Mouse (Mus musculus): Measurements from ENCODE around the gene Psmc3.
A peak's percentile ranks its signal among the peaks of the same experiment; 100 is the strongest.

Gene Psmc3

DNA sequence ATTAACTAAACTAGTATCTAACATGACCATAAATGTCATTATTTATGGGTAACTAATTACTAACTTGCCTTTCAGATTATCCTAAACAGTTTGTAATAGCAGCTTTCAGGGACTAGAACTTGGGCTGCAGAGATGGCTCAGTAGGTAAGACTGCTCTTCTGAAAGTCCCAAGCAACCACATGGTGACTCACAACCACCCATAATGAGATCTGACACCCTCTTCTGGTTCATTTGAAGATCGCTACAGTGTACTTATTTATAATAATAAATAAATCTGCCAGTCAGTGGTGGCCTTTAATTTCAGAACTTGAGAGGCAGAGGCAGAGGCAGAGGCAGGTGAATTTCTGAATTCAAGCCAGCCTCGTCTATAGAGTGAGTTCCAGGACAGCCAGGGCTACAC, 1.1 kb upstream of the Psmc3 start:
- DNase-seq (ENCODE audit: low read depth in 1 of 2, low spot score in 2 of 2), result no peak

DNA sequence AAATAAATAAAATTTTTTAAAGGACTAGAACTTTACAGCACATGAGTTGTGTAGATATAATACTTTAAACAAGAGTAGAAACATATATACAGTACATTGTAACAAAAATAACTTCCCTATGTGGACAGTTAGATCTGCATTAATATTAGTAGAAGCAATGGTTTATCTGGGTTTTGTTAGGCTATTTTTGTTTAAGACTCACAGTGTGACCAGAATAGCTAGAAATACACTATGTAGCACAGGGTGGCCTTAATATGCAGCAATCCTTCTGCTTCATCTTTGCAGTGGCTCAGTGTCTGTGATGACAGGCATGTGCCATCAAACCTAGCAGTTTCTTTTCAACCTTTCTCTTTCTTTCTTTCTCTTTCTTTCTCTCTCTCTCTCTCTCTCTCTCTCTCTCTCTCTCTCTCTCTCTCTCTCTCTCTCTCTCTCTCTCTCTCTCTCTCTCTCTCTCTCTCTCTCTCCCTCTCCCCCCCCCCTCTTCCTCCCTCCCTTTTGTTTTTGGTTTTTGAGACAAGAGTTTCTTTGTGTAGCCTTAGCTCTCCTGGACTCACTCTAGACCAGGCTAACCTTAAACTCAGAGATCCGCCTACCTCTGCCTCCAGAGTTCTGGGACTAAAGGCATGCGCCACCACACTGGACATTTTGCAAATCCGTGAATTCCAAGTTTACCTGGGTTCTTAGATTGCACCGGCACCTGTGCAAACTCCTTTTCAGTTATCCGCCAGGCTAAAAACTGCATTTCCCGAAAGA, 452 bp upstream of the Psmc3 start:
- DNase-seq (ENCODE audit: low read depth in 1 of 2, low spot score in 2 of 2), result no peak

DNA sequence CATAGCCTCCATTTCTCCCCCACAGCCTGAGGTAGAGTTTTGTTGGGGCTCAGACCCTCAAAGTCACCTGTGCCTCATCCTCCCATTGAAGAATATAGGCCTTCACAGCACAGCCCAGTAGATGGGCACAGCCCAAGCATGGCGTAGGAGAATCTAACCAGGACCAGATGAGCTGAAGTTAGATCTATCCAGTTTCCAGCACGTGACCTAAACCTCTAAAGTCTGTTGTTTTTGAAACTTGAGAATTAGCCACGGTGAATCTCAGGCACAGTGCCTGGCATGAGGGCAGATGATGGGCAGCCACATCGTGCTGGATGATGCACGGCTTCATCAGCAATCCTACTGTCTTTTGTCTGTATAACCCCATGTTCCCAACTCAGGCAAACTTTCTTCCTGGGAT, 4.6 kb downstream of the Psmc3 start:
- DNase-seq (ENCODE audit: low read depth in 1 of 2, low spot score in 2 of 2), result no peak

DNA sequence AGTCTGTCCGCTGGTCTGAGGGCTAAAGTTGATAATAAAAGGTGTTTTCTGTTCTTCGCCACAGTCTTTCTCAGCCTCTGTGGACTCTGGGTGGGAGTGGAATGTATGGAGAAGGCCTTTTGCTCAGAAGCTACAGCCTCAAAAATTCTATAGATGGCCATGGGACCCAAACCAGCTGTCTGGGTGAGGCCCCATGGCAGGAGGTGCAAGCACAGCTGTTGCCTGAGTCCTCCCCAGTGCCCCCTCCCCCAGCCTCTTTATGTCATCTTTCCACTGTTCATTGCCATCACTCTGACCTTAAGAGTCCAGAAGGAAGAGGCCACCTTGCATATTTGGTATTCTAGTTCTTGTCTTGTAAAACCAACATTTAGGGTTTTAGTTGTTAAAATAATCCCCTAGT, 5.6 kb downstream of the Psmc3 start:
- no peak for DNase-seq (ENCODE audit: low read depth in 1 of 2, low spot score in 2 of 2)

- no peak for DNase-seq (ENCODE audit: low read depth in 1 of 2, low spot score in 2 of 2)
Observed at GRCm38 (mm10) chr2:91060544-91061355, 6.9 kb downstream of the Psmc3 start.

GRCm38 (mm10) chr2:91061849-91062481, 8.2 kb downstream of the Psmc3 start:
- DNase-seq (ENCODE audit: low read depth in 1 of 2, low spot score in 2 of 2), result no peak

- no peak for DNase-seq (ENCODE audit: low read depth in 1 of 2, low spot score in 2 of 2)
Observed at GRCm38 (mm10) chr2:91062779-91063606, 9.2 kb downstream of the Psmc3 start.

GRCm38 (mm10) chr2:91064211-91064610, 10.4 kb downstream of the Psmc3 start:
- DNase-seq (ENCODE audit: low read depth in 1 of 2, low spot score in 2 of 2), result no peak

DNA sequence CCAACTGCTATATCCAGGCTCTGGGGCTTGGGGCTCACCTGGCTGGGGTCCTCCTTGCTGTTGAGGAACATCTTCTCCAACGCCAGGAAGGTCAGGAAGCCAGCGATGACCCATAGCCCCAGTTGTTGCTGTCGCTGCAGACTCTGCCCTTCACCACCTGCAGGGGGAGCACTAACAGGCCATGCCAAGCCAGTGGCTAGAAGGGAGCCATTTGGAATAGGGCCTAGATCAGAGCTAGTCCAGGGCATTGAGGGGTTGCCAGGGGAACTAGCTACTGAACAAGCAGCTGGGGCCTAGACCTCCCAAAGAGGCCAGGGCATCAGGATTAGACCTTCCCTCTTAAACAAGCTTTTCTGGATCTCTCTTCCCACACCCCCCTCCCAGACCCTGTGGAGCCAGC, 11.7 kb downstream of the Psmc3 start:
- DNase-seq (ENCODE audit: low read depth in 1 of 2, low spot score in 2 of 2), result peak in 1 of 2 experiments; percentile 50

- DNase-seq (ENCODE audit: low read depth in 1 of 2, low spot score in 2 of 2), result no peak
Observed at GRCm38 (mm10) chr2:91066455-91066854, 12.6 kb downstream of the Psmc3 start.

- DNase-seq (ENCODE audit: low read depth in 1 of 2, low spot score in 2 of 2), result no peak
Observed at GRCm38 (mm10) chr2:91068162-91068871, 14.5 kb downstream of the Psmc3 start.

DNA sequence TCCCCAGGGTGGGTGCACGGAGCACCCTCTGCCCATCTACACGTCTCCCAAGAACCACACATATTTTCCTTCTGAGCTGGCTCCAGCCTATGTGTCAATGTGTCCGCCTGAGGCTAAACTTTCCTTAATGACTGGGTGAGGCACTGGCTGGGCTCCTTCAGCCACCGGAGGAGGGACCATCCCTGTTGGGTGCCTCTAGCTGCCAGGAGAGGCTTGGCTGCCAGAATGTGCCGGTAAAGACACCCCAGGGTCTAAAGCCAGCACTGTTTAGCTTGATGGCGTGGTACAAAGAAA, 15.0 kb downstream of the Psmc3 start:
- DNase-seq (ENCODE audit: low read depth in 1 of 2, low spot score in 2 of 2), result no peak

GRCm38 (mm10) chr2:91069306-91070000, 15.6 kb downstream of the Psmc3 start:
- no peak for DNase-seq (ENCODE audit: low read depth in 1 of 2, low spot score in 2 of 2)

DNA sequence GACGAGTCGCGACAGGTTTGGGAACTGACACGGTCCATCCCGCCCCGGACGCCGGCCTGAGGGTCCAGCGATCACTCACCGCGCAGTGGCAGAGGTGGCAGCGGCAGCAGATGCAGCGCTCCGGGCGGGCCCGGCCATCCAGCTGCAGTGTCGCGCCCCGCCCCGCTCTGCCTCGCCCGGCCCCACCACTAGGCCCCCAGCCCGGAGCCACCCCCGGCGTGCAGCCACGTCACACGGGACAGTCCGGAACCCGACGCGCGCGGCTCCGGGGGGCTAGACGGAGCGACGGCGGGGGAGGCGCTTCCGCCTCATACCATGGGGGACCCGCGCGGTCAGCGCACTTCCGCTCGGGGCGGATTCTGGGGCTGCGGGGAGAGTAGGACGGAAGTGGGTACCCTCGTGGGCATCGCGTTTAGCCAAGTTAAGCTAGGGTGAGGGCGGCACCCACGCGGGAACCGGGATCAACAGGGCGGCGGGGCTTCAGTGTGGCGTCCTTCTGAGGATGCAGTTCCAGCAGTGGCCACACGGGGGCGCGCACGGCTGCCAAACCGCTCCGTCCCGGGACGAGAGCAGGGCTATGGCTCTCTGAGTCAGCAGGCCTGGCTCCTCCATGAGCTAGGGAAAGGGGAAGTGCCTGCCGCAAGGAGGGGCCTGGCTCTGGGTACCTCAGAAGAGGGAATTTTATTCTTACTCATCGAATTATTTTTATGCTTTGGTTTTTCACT, 16.4 kb downstream of the Psmc3 start, which contains the start of gene Slc39a13:
Gene Slc39a13, minus strand, starts transcription at position 342 of the 725 bp plus-strand sequence.
- DNase-seq (ENCODE audit: low read depth in 1 of 2, low spot score in 2 of 2), result peak; percentile 95 to 98

DNA sequence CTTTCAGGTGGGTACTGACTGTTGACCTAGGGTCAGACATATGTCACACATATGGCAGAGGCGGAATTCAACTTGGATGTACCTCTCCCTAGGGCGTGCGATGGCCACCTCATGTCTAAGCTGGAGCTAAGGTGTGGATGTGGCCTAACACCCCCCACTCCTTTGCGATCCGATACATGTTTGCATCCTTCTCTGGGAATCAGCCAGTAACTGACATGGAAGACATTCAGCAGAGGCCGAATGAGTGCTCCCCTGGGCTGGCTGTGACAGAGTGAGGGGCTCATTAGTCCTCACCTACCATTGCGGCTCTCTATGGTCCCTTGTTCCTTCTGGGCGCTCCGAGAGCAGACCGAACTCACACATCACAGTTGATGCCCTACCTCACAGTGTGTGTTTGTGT, 17.2 kb downstream of the Psmc3 start:
- DNase-seq (ENCODE audit: low read depth in 1 of 2, low spot score in 2 of 2), result no peak

DNA sequence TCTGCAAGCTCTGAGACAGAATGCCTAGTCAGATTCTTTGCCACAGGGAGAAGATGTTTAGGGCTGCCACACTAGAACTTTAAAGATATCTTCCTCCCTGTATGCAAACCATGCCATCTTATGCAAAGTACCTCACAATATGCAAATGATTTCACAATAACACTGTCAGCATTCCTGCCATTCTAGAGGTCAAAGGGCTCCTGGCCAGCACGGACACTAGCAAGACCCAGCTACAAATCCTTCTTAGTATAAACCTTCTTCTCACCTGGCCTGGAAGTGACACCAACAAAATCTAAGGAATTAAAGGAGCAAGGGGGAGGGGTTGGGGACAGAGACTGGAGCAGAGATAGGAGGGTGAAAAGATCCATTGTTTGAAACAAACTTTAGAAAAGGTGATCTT, 18.3 kb downstream of the Psmc3 start:
- DNase-seq (ENCODE audit: low read depth in 1 of 2, low spot score in 2 of 2), result no peak

DNA sequence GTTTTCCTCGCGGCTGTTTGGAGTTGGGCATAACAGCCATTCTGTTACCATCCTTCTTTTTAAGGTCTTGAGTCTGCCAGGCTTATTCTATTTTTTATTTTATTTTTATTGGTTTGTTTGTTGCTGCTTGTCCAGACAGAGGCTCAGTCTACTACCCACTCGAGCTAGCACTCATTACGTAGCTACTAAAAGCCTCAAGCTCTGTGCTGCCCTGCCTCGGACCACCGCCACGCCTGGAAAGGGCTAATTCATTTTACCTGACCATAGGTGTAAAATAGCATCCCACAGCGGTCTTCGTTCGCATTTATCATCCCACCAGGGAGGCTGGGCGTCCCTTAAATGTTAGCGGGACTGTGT, 24.1 kb downstream of the Psmc3 start:
- no peak for DNase-seq (ENCODE audit: low read depth in 1 of 2, low spot score in 2 of 2)

- no peak for DNase-seq (ENCODE audit: low read depth in 1 of 2, low spot score in 2 of 2)
Observed at GRCm38 (mm10) chr2:91078314-91079025, 24.7 kb downstream of the Psmc3 start.

- no peak for DNase-seq (ENCODE audit: low read depth in 1 of 2, low spot score in 2 of 2)
Observed at GRCm38 (mm10) chr2:91079026-91079384, 25.2 kb downstream of the Psmc3 start.
